Mouse (Mus musculus): ENCODE results near the gene Fkbp4. TPM values are rescaled to one million over a fixed set of nuclear protein-coding genes. Genes with fewer than 3 reads are reported as not detected.
A peak's percentile ranks its signal among the peaks of the same experiment; 100 is the strongest.

Gene Fkbp4
- polyA plus RNA-seq, 2 experiments: 121 to 158 TPM

- peak within 1 kb of the TSS; percentile 80 for H3K4me2 ChIP-seq (ENCODE audit: low read depth)
- TF ChIP-seq CTCF (IDR thresholded peaks at IDR 0.05; ENCODE audit: low read depth): no peak
- TF ChIP-seq EP300 (IDR thresholded peaks at IDR 0.05; ENCODE audit: low read depth): 0 out of 2 replicates have a peak, but pooled peaks have one; percentile 18
- under 1% methylated on average over 42 of the region's 42 CpGs for WGBS (ENCODE audit: insufficient replicate concordance)
- no peaks in the 10 kb centered on the region for H3K27me3 ChIP-seq (ENCODE audit: control insufficient read depth, insufficient read depth, low read length)
- H3K9me3 ChIP-seq (ENCODE audit: control insufficient read depth, low read length): no peaks in the 10 kb centered on the region
- H3K36me3 ChIP-seq (replicated peaks; ENCODE audit: control insufficient read depth, insufficient read depth, low read depth): peaks cover 2% of the 10 kb centered on the region; the same call in 1 of the 2 replicates
- H3K4me3 ChIP-seq (ENCODE audit: insufficient read depth in 1 of 2, low read depth in 2 of 2, low read length in 2 of 2): peak within 1 kb of the TSS; percentile 64 to 92
- peak; percentile 91 to 94 (median 93) for DNase-seq (ENCODE audit: low read depth in 3 of 3, low spot score in 3 of 3)
- peak; percentile 93 for ATAC-seq (ENCODE audit: insufficient read depth)
- peak within 1 kb of the TSS; percentile 65 for H3K9ac ChIP-seq (replicated peaks)
- H3K27ac ChIP-seq: peak within 1 kb of the TSS; percentile 82
- H3K4me1 ChIP-seq (replicated peaks; ENCODE audit: control insufficient read depth in 2 of 2, insufficient read depth in 2 of 2, low read length in 1 of 2): peaks cover 0 to 15% of the 10 kb centered on the region in 2 experiments; a peak in 3 of 4 replicates
Measured at GRCm38 (mm10) chr6:128424269-128425019, 14.0 kb downstream of the Fkbp4 start, which contains the start of gene Itfg2. TSS of gene Itfg2 (minus strand) at chr6:128424931.

- WGBS (ENCODE audit: insufficient replicate concordance): 12% methylated on average over 14 of the region's 16 CpGs
- Histone ChIP-seq H3K4me3 (ENCODE audit: insufficient read depth in 1 of 2, low read depth in 2 of 2, low read length in 2 of 2) (peak overlapping the region; percentile 64 to 92), H3K9me3 (ENCODE audit: control insufficient read depth, low read length) (no peaks in the 10 kb centered on the region), H3K27ac (peak overlapping the region; percentile 82), H3K27me3 (ENCODE audit: control insufficient read depth, insufficient read depth, low read length) (no peaks in the 10 kb centered on the region), H3K9ac (replicated peaks) (peak overlapping the region; percentile 65), H3K4me2 (ENCODE audit: low read depth) (peak overlapping the region; percentile 80), H3K36me3 (replicated peaks; ENCODE audit: control insufficient read depth, insufficient read depth, low read depth) (peaks cover under 1% of the 10 kb centered on the region; the same call in 1 of the 2 replicates), H3K4me1 (replicated peaks; ENCODE audit: control insufficient read depth in 2 of 2, insufficient read depth in 2 of 2, low read length in 1 of 2) (peaks cover 0 to 15% of the 10 kb centered on the region in 2 experiments; a peak in 3 of 4 replicates)
- DNase-seq (ENCODE audit: low read depth in 3 of 3, low spot score in 3 of 3): peak; percentile 59 to 66 (median 61)
- peak; percentile 74 for TF ChIP-seq EP300 (IDR thresholded peaks at IDR 0.05; ENCODE audit: low read depth)
- TF ChIP-seq CTCF (IDR thresholded peaks at IDR 0.05; ENCODE audit: low read depth): no peak
- ATAC-seq (ENCODE audit: insufficient read depth): peak; percentile 76
Measured at GRCm38 (mm10) chr6:128423496-128424268, 14.8 kb downstream of the Fkbp4 start.

- WGBS (ENCODE audit: insufficient replicate concordance): 86% methylated on average over 3 of the region's 3 CpGs
- no peaks in the 10 kb centered on the region for H3K27me3 ChIP-seq (ENCODE audit: control insufficient read depth, insufficient read depth, low read length)
- no peak for TF ChIP-seq CTCF (IDR thresholded peaks at IDR 0.05; ENCODE audit: low read depth)
- TF ChIP-seq EP300 (IDR thresholded peaks at IDR 0.05; ENCODE audit: low read depth): no peak
- H3K9ac ChIP-seq (replicated peaks): no peak overlapping the region
- no peak overlapping the region for H3K4me3 ChIP-seq (ENCODE audit: insufficient read depth in 1 of 2, low read depth in 2 of 2, low read length in 2 of 2)
- H3K36me3 ChIP-seq (replicated peaks; ENCODE audit: control insufficient read depth, insufficient read depth, low read depth): no peaks in the 10 kb centered on the region
- no peak overlapping the region for H3K27ac ChIP-seq
- H3K9me3 ChIP-seq (ENCODE audit: control insufficient read depth, low read length): no peaks in the 10 kb centered on the region
- no peak overlapping the region for H3K4me2 ChIP-seq (ENCODE audit: low read depth)
- no peak for ATAC-seq (ENCODE audit: insufficient read depth)
- DNase-seq (ENCODE audit: low read depth in 3 of 3, low spot score in 3 of 3): no peak
- H3K4me1 ChIP-seq (replicated peaks; ENCODE audit: control insufficient read depth in 2 of 2, insufficient read depth in 2 of 2, low read length in 1 of 2): peaks cover 0 to 15% of the 10 kb centered on the region in 2 experiments; a peak in 3 of 4 replicates
Measured at GRCm38 (mm10) chr6:128421480-128421879, 17.0 kb downstream of the Fkbp4 start.

DNA sequence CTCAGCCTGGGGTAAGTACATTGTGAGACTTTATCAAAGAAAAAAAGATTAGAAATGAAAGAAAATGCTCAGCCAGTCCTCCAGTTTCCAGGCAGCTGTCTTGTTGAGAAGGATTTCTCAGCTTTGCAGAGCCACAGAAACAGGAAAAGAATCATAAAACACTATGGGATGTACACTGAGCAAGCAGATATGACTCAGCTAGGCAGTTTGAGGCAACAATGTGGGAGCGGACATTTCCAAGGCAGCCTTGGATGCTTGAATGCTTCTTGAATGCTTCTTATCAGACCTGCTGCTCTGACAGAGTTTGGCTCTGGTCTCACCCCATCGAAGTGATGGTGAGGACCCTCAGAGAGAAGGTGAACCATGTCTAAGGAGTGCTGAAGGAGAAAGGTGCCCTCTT lies 17.4 kb downstream of the Fkbp4 start:
- ATAC-seq (ENCODE audit: insufficient read depth) (no peak), DNase-seq (ENCODE audit: low read depth in 3 of 3, low spot score in 3 of 3) (no peak)
- Histone ChIP-seq H3K4me2 (ENCODE audit: low read depth) (no peak overlapping the region), H3K9me3 (ENCODE audit: control insufficient read depth, low read length) (no peaks in the 10 kb centered on the region), H3K36me3 (replicated peaks; ENCODE audit: control insufficient read depth, insufficient read depth, low read depth) (no peaks in the 10 kb centered on the region), H3K4me3 (ENCODE audit: insufficient read depth in 1 of 2, low read depth in 2 of 2, low read length in 2 of 2) (no peak overlapping the region), H3K27me3 (ENCODE audit: control insufficient read depth, insufficient read depth, low read length) (no peaks in the 10 kb centered on the region), H3K9ac (replicated peaks) (no peak overlapping the region), H3K27ac (no peak overlapping the region), H3K4me1 (replicated peaks; ENCODE audit: control insufficient read depth in 2 of 2, insufficient read depth in 2 of 2, low read length in 1 of 2) (peaks cover 0 to 15% of the 10 kb centered on the region in 2 experiments; a peak in 3 of 4 replicates)
- TF ChIP-seq EP300 (IDR thresholded peaks at IDR 0.05; ENCODE audit: low read depth): no peak
- TF ChIP-seq CTCF (IDR thresholded peaks at IDR 0.05; ENCODE audit: low read depth): no peak
- 59% methylated on average over 2 of the region's 2 CpGs for WGBS (ENCODE audit: insufficient replicate concordance)

GRCm38 (mm10) chr6:128418076-128418475 lies 20.4 kb downstream of the Fkbp4 start:
- H3K4me2 ChIP-seq (ENCODE audit: low read depth): no peak overlapping the region
- H3K9ac ChIP-seq (replicated peaks): no peak overlapping the region
- ATAC-seq (ENCODE audit: insufficient read depth): no peak
- H3K27me3 ChIP-seq (ENCODE audit: control insufficient read depth, insufficient read depth, low read length): no peaks in the 10 kb centered on the region
- peaks cover under 1% of the 10 kb centered on the region for H3K36me3 ChIP-seq (replicated peaks; ENCODE audit: control insufficient read depth, insufficient read depth, low read depth)
- no peak overlapping the region for H3K27ac ChIP-seq
- H3K9me3 ChIP-seq (ENCODE audit: control insufficient read depth, low read length): no peaks in the 10 kb centered on the region
- TF ChIP-seq EP300 (IDR thresholded peaks at IDR 0.05; ENCODE audit: low read depth) (no peak), CTCF (IDR thresholded peaks at IDR 0.05; ENCODE audit: low read depth) (no peak)
- no peak for DNase-seq (ENCODE audit: low read depth in 3 of 3, low spot score in 3 of 3)
- WGBS (ENCODE audit: insufficient replicate concordance): 70% methylated on average over 1 of the region's 1 CpGs
- H3K4me1 ChIP-seq (replicated peaks; ENCODE audit: control insufficient read depth in 2 of 2, insufficient read depth in 2 of 2, low read length in 1 of 2): peaks cover 0 to 3% of the 10 kb centered on the region in 2 experiments; a peak in 2 of 4 replicates
- H3K4me3 ChIP-seq (ENCODE audit: insufficient read depth in 1 of 2, low read depth in 2 of 2, low read length in 2 of 2): no peak overlapping the region
